Mouse (Mus musculus) left cerebral cortex, postnatal 25 days (tissue): ENCODE data around the gene Otud7b. TPM values are rescaled to one million over a fixed set of nuclear protein-coding genes. Genes with fewer than 3 reads are reported as not detected.

Source experiments
- DNase-seq, 2 experiments: peaks; one replicate each; pipeline ENCODE4 v3.0.0; 2022; ENCODE audit warnings: low spot score in 2 of 2, mixed read lengths in 1 of 2
- intact Hi-C: fragments of 180-260 bp; cut with DNase I; formaldehyde crosslinking; loops from one replicate; pipeline ENCODE4 v1.15.1; 2025
- total RNA-seq, 2 experiments: library from RNA; stranded (reverse); gene quantifications; 2 replicates each; pipeline ENCODE4 v1.2.3; 2021

The Otud7b gene
- 10 to 100 TPM; 24.6 to 27.7 TPM for total RNA-seq

- peak; percentile 58 to 62 for DNase-seq
- intact Hi-C loops: loop anchor here (2.0 to 5.0 kb wide), 2 partner anchors 43 to 68 kb away; partner anchors contain the start of gene Sf3b4
Observed at GRCm38 (mm10) chr3:96104261-96105065, at the start of gene Otud7b. TSS of gene Otud7b (plus strand) at chr3:96104527.

GRCm38 (mm10) chr3:96055294-96055693 lies 49.0 kb upstream of the Otud7b start:
- intact Hi-C loops: loop anchor here (10.0 kb wide), 1 partner anchor 170 kb away; the partner anchor contains the start of gene Ciart
- no peak for DNase-seq

- intact Hi-C loops: loop anchor here (10.0 kb wide), 1 partner anchor 171 kb away; the partner anchor contains the start of gene Ciart
Observed at GRCm38 (mm10) chr3:96056031-96056430, 48.3 kb upstream of the Otud7b start.

GRCm38 (mm10) chr3:96057747-96058204 lies 46.6 kb upstream of the Otud7b start:
- DNase-seq: peak; percentile 89 to 95
- intact Hi-C loops: loop anchor here (10.0 kb wide), 1 partner anchor 173 kb away; the partner anchor contains the start of gene Ciart

More at GRCm38 (mm10) chr3:96056031-96056430, 48.3 kb upstream of the Otud7b start:
- DNase-seq: no peak

GRCm38 (mm10) chr3:96058231-96058896 lies 46.0 kb upstream of the Otud7b start, which contains the start of gene Vps45:
TSS of gene Vps45 (minus strand) at chr3:96058466.
- intact Hi-C loops: loop anchor here (10.0 kb wide), 1 partner anchor 174 kb away; the partner anchor contains the start of gene Ciart
- DNase-seq: peak; percentile 78 to 87

GRCm38 (mm10) chr3:96060146-96060545 lies 44.2 kb upstream of the Otud7b start:
- DNase-seq: no peak
- intact Hi-C loops: no loop called here

GRCm38 (mm10) chr3:96063299-96063698 lies 41.0 kb upstream of the Otud7b start:
- DNase-seq: no peak
- intact Hi-C loops: no loop called here

- intact Hi-C loops: no loop called here
- no peak for DNase-seq
Observed at GRCm38 (mm10) chr3:96064217-96064616, 40.1 kb upstream of the Otud7b start.

- intact Hi-C loops: no loop called here
- DNase-seq: no peak
Observed at GRCm38 (mm10) chr3:96065147-96065546, 39.2 kb upstream of the Otud7b start.

GRCm38 (mm10) chr3:96065754-96066375 lies 38.5 kb upstream of the Otud7b start:
- peak; percentile 78 to 91 for DNase-seq
- intact Hi-C loops: no loop called here

- intact Hi-C loops: no loop called here
- DNase-seq: no peak
Observed at GRCm38 (mm10) chr3:96066741-96067140, 37.6 kb upstream of the Otud7b start.

- no peak for DNase-seq
- intact Hi-C loops: no loop called here
Observed at GRCm38 (mm10) chr3:96069046-96069445, 35.3 kb upstream of the Otud7b start.

GRCm38 (mm10) chr3:96069542-96069941 lies 34.8 kb upstream of the Otud7b start:
- intact Hi-C loops: no loop called here
- DNase-seq: no peak

- intact Hi-C loops: loop anchor here (5.0 kb wide), 1 partner anchor 147 kb away; the partner anchor contains the start of genes Bola1 and Hist2h2ab
- DNase-seq: no peak
Observed at GRCm38 (mm10) chr3:96070241-96070640, 34.1 kb upstream of the Otud7b start.

GRCm38 (mm10) chr3:96072921-96073486 lies 31.3 kb upstream of the Otud7b start:
- no peak for DNase-seq

GRCm38 (mm10) chr3:96078066-96078465 lies 26.3 kb upstream of the Otud7b start:
- no peak for DNase-seq
- intact Hi-C loops: no loop called here

More at GRCm38 (mm10) chr3:96072921-96073486, 31.3 kb upstream of the Otud7b start:
- intact Hi-C loops: loop anchor here (5.0 kb wide), 1 partner anchor 144 kb away; the partner anchor contains the start of genes Bola1 and Hist2h2ab

- intact Hi-C loops: no loop called here
- no peak for DNase-seq
Observed at GRCm38 (mm10) chr3:96078711-96079110, 25.6 kb upstream of the Otud7b start.

- intact Hi-C loops: loop anchor here (5.0 kb wide), 1 partner anchor 66 kb away; no protein-coding TSS in a partner anchor
- no peak for DNase-seq
Observed at GRCm38 (mm10) chr3:96081006-96081405, 23.3 kb upstream of the Otud7b start.

GRCm38 (mm10) chr3:96081650-96082049 lies 22.7 kb upstream of the Otud7b start:
- DNase-seq: no peak
- intact Hi-C loops: loop anchor here (5.0 kb wide), 1 partner anchor 66 kb away; no protein-coding TSS in a partner anchor
